Mouse (Mus musculus) liver, embryonic 14 days (tissue): ENCODE data around the gene Sftpa1. TPM values are rescaled to one million over a fixed set of nuclear protein-coding genes. Genes with fewer than 3 reads are reported as not detected.

Source experiments
- polyA plus RNA-seq: library from polyadenylated mRNA; depleted of rRNA; stranded (reverse); fragments of >200 nt; gene quantifications from 2 replicates; pipeline ENCODE4 v1.2.3, GENCODE M21; 2012; rRNA removed

Sftpa1 gene
- 0.07 and 0.10 TPM in 2 replicates for polyA plus RNA-seq

DNA sequence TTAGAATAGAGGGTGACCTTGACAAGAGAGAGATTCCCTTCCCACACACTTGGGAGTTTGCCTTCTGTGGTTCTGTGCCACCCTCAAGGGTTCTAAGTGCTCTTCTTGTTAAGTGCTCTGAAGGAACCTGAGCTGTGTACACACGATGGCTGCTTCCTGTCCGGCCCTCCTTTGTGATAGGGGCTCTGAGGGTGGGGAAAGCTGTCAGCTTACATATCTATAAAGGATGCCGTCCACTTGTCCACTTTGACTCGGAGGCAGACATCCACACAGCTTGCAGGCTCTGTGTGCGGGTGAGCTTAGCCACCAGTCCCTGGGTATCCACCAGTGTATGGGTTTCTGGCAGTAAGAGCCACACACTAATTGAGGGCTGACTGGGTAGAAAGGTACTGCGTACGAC, at the start of gene Sftpa1:
Sftpa1 (plus strand) TSS at position 243 of the 400 bp plus-strand sequence.

DNA sequence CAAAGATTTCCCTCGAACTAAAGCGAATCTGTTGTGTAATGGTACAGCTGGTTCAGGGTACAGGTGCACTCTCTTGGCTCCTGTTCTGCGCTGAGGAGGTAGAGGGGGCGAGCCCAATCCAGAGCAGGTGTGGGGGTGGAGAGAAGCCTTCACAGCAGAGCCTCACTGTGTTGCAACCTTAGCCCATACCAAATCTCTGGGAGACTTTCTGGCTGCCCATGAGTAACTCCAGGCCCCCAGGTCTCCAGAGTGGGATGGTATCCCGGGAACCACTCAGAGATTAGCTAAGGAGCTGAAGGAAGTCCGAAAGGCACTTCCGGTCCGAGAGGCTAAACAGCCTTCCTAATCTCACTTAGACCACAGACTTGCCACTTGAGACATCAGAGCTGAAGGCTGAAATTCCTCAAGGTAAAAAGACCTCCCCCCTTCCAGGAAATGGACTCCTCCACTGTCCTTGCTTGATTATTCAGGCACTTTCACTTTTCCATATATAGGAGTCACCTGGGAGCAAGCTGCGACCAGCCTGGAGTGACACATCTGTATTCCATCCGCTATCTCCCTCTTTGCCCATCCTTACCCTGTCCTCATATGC, 26.6 kb upstream of the Sftpa1 start, which contains the start of gene Mat1a:
Mat1a (plus strand) TSS at position 183 of the 592 bp plus-strand sequence.

DNA sequence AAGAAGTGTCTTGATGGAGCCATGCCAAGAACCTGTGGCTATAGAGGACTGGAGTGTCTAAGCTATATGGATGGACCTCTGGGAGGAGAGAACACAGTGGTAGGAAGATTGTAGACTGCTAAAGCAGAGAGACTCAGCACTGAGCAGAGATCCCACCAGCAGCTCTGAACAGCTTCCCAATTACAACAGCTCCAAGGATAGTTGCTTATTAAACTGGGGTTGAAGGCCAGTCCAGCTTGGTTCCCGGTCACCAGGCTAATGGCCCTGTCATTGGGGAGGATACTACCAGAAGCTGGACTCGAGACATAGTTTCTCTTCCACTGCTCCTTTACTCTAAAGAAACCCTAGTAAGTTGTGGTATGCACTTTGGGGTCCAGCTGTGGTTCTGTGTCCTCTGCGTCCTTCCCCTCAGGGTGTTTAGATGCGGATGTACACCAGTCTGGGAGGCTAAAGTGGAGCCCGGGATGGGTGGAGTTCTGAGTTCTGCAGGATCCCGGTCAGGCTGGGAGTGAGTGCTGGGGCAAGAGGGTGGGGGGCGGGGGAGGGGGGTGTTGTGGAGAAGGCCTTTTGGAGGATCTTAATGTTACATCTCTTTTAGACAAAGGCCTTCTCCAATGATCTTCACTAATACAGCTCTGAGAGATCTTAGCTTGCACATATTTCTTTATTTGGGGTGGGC, 19.8 kb downstream of the Sftpa1 start, which contains the start of gene Mbl1:
Mbl1 (plus strand) TSS at position 239 of the 679 bp plus-strand sequence.

DNA sequence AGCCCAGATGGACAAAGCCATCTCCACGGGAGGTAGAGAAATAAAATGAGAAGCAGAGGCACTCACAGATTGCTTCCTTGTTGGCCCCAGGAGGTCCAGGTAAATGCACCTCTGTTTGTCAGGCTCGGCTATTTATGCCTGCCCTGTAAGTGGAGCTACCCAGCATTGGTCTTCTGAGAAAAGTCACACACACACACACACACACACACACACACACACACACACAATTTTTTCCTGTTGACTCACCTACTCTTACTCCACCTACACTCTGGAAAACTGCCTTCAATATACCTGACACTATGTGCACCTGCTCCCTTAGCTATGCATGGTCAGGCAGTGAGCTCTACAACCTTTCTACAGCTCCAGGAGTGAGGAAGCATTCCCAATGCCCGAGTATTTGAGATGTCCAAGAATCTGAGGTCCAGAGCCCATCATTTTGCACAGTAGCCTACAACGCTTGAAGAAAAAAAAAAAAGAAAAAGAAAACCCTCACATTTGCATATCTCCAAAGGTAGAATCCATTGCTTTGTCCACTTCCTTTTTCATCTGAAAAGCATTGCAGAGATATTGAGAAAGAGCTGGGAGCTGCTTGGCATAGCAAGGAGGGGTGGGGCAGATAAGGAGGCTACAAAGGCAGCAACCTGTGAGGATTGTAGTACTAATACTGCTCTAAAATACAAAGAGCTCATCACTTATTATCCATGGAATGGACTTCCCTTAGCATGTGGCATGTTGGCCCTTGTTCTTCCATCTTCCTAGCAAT, 53.7 kb downstream of the Sftpa1 start, which contains the start of gene Sftpd:
Sftpd (minus strand) TSS at position 91 of the 763 bp plus-strand sequence.

Other genes with a start within 250 kb of the Sftpa1 start
- gene Sh2d4b, start 238.5 kb upstream of the Sftpa1 start, polyA plus RNA-seq, result 0.23 and 0.24 TPM in 2 replicates
- gene Tspan14, start 165.0 kb upstream of the Sftpa1 start, polyA plus RNA-seq, result 18.8 and 22.3 TPM in 2 replicates
- gene Fam213a, start 118.0 kb upstream of the Sftpa1 start, polyA plus RNA-seq, result 37.3 and 41.3 TPM in 2 replicates
- not detected in 2 replicates for gene Dydc2, start 62.6 kb upstream of the Sftpa1 start, polyA plus RNA-seq
- gene Dydc1, start 58.9 kb upstream of the Sftpa1 start, polyA plus RNA-seq, result not detected in 2 replicates
- gene Mat1a, start 26.7 kb upstream of the Sftpa1 start, polyA plus RNA-seq, result 7.2 and 8.7 TPM in 2 replicates
- gene Mbl1, start 19.7 kb downstream of the Sftpa1 start, polyA plus RNA-seq, result 10.3 and 11.5 TPM in 2 replicates
- gene Sftpd, start 53.4 kb downstream of the Sftpa1 start, polyA plus RNA-seq, result not detected in 2 replicates
- gene Gm2832, start 147.0 kb downstream of the Sftpa1 start, polyA plus RNA-seq, result not detected in 2 replicates
- gene Gm5798, start 216.8 kb downstream of the Sftpa1 start, polyA plus RNA-seq, result not detected in 2 replicates